Mouse (Mus musculus) heart, embryonic 14.5 days (tissue): ENCODE data around the gene Slc11a2. TPM values are rescaled to one million over a fixed set of nuclear protein-coding genes. Genes with fewer than 3 reads are reported as not detected.
A peak's percentile ranks its signal among the peaks of the same experiment; 100 is the strongest.
"Not testable (repeated sequence)": the region's sequence is repeated elsewhere in the genome, so short reads cannot be mapped to it uniquely, and the experiment has no call there.

Source experiments
- ATAC-seq: fragments of 200-750 bp; cut with Nextera tagmentation; 2 replicates; pipeline ENCODE4 v1.8.0; 2017; ENCODE audit warnings: low read depth, moderate TSS enrichment; ENCODE audit not compliant: insufficient number of reproducible peaks, insufficient read depth, low FRiP score
- H3K27ac ChIP-seq, 2 experiments: fragments of 200-500 bp in 1 of 2; fragments of 300-500 bp in 1 of 2; sonication (generic) in 1 of 2; replicated peaks in 1 of 2; 2 replicates each; pipeline ENCODE4 v1.5.1; 2012 to 2014; ENCODE audit warnings: low read depth in 2 of 2, low read length in 2 of 2, control low read depth in 1 of 2, mild to moderate bottlenecking in 1 of 2, mixed read lengths in 1 of 2; ENCODE audit not compliant: control insufficient read depth in 1 of 2, insufficient read depth in 1 of 2
- H3K27me3 ChIP-seq: fragments of 300-500 bp; sonication (generic); 2 replicates; pipeline ENCODE4 v1.6.1; 2014; ENCODE audit warnings: mild to moderate bottlenecking, low read length, control low read depth; ENCODE audit not compliant: control insufficient read depth, insufficient read depth
- H3K36me3 ChIP-seq: fragments of 300-500 bp; sonication (generic); 2 replicates; pipeline ENCODE4 v1.6.1; 2014; ENCODE audit warnings: mild to moderate bottlenecking, control low read depth, low read length, mixed read lengths; ENCODE audit not compliant: control insufficient read depth, insufficient read depth
- H3K4me1 ChIP-seq, 2 experiments: fragments of 200-500 bp in 1 of 2; fragments of 300-500 bp in 1 of 2; sonication (generic) in 1 of 2; 2 replicates each; pipeline ENCODE4 v1.6.1; 2012 to 2014; ENCODE audit warnings: low read length in 2 of 2, control low read depth in 1 of 2, mixed read lengths in 1 of 2; ENCODE audit not compliant: control insufficient read depth in 2 of 2, insufficient read depth in 2 of 2
- H3K4me2 ChIP-seq: fragments of 300-500 bp; sonication (generic); 2 replicates; pipeline ENCODE4 v1.6.1; 2014; ENCODE audit warnings: mild to moderate bottlenecking, low read length
- H3K4me3 ChIP-seq, 2 experiments: fragments of 200-500 bp in 1 of 2; fragments of 300-500 bp in 1 of 2; sonication (generic) in 1 of 2; 2 replicates each; pipeline ENCODE4 v1.5.1; 2012 to 2014; ENCODE audit warnings: low read length in 2 of 2, mild to moderate bottlenecking in 2 of 2, control low read depth in 1 of 2, low read depth in 1 of 2, moderate library complexity in 1 of 2; ENCODE audit not compliant: control insufficient read depth in 1 of 2, insufficient read depth in 1 of 2
- H3K9ac ChIP-seq: fragments of 300-500 bp; sonication (generic); 2 replicates; pipeline ENCODE4 v1.6.1; 2014; ENCODE audit warnings: mild to moderate bottlenecking, low read length
- H3K9me3 ChIP-seq: fragments of 300-500 bp; sonication (generic); 2 replicates; pipeline ENCODE4 v1.6.1; 2016; ENCODE audit warnings: low read length, control low read depth; ENCODE audit not compliant: control insufficient read depth
- WGBS: fragments of 180-500 bp; shearing (Covaris S2); extraction: QIAGEN DNeasy Blood & Tissue Kit; methylation state at CpG from one replicate; pipeline ENCODE4 v1.1.7; 2014; 5-methylcytosine and 5-hydroxymethylcytosine counted together
- polyA plus RNA-seq: library from polyadenylated mRNA; unstranded; fragments of >200 nt; fragmentation: Nextera tagmentation; extraction: Ambion mirVana; gene quantifications from 2 replicates; pipeline ENCODE4 v1.2.1, GENCODE M21; 2014

Slc11a2 gene
- polyA plus RNA-seq, 1 experiment from 2014 or later = 12.7 TPM

DNA sequence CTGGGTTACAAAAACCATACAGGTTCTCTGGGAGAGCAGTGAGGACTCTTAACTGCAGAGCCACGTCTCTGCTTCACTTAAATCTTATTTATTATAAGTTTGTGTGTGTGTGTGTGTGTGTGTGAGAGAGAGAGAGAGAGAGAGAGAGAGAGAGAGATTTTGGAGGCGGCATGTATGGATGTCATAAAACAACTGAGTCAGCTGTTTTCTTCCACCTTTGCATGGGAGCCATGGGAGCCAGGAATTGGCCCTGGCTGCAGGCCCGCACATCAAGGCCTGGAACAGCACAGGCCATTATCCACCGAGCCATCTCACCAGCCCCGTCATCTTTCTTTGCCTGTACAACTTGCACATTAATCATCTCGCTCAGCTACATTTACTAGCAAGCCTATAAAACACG lies 57.8 kb downstream of the Slc11a2 start:
- Histone ChIP-seq H3K4me3 (no peak overlapping the region), H3K27ac (no peak overlapping the region), H3K4me1 (no peaks in the 10 kb centered on the region), H3K9me3 (peaks cover 9% of the 10 kb centered on the region), H3K4me2 (no peak overlapping the region), H3K9ac (no peak overlapping the region), H3K27me3 (no peaks in the 10 kb centered on the region), H3K36me3 (no peaks in the 10 kb centered on the region)
- 84% methylated on average over 7 of the region's 7 CpGs for WGBS
- ATAC-seq = no peak

DNA sequence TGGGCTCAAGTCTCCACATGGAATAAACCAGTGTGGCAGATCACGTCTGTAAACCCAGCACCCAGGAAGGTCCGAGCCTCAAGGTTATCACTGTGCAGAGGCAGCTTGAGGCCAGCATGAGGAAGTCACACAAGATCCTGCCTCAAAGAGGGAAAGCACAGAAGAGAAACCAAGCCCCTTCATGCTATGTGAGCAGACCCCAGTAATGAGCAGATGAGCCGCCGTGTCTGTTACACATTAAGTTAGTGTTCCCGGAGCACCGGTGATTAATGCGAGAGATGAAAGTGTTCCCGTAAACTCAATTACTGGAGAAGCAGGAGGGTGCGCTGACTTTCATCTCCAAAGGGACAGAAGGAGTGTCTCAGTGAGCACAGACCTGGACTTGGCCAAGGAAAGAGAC lies 58.9 kb downstream of the Slc11a2 start:
- H3K9me3 ChIP-seq, H3K4me1 ChIP-seq, H3K4me2 ChIP-seq, ATAC-seq, H3K36me3 ChIP-seq, H3K27me3 ChIP-seq, H3K27ac ChIP-seq, H3K9ac ChIP-seq, H3K4me3 ChIP-seq: not testable (repeated sequence)
- 84% methylated on average over 8 of the region's 9 CpGs for WGBS

DNA sequence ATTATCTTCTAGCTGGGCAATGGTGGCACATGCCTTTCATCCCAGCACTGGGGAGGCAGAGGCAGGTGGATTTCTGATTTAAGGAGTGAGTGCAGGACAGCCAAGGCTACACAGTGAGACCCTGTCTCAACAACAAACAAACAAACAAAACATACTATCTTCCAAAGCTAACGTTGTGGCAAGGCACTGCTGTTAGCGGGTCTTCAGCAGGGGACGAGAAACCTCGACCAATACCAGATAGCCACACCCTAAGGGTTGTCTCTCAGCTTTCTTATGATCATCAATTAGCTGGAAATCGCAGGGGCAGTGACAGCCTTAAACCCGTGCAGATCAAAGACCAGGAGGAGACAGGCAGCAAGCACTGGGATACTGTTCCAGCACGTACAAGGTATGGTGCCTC lies 60.6 kb downstream of the Slc11a2 start, which contains the start of gene Higd1c:
Gene Higd1c (plus strand): TSS at position 301 of the 400 bp plus-strand sequence.
- H3K4me1 ChIP-seq = no peaks in the 10 kb centered on the region
- H3K27ac ChIP-seq = no peak within 1 kb of the TSS
- no peaks in the 10 kb centered on the region for H3K27me3 ChIP-seq
- H3K9ac ChIP-seq = no peak within 1 kb of the TSS
- H3K36me3 ChIP-seq = no peaks in the 10 kb centered on the region
- no peak for ATAC-seq
- H3K4me3 ChIP-seq = no peak within 1 kb of the TSS
- H3K9me3 ChIP-seq = peaks cover 9% of the 10 kb centered on the region
- no peak within 1 kb of the TSS for H3K4me2 ChIP-seq
- WGBS = 75% methylated on average over 7 of the region's 7 CpGs

DNA sequence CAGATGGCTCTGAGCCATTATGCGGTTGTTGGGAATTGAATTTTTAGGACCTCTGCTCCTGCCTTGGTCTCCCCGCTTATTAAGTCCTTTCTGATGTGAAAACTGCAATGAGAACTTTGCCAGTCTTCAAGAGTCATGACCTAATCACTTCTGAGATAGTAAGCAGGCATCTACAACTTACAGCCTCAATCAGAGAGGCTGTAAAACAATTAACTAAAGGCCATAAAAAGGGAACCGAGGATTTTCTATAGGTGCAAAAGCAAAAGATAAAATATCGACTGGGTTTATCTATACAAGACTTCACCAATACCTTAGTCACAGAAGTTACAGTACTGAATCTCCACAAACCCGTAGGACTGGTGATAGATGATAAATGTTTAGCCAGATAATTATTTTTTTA lies 69.0 kb downstream of the Slc11a2 start:
- Histone ChIP-seq H3K27me3 (no peaks in the 10 kb centered on the region), H3K4me1 (peaks cover 10 to 12% of the 10 kb centered on the region in 2 experiments), H3K4me3 (no peak overlapping the region), H3K4me2 (no peak overlapping the region), H3K9me3 (no peaks in the 10 kb centered on the region), H3K9ac (no peak overlapping the region), H3K27ac (no peak overlapping the region), H3K36me3 (no peaks in the 10 kb centered on the region)
- WGBS = 82% methylated on average over 5 of the region's 5 CpGs
- no peak for ATAC-seq

DNA sequence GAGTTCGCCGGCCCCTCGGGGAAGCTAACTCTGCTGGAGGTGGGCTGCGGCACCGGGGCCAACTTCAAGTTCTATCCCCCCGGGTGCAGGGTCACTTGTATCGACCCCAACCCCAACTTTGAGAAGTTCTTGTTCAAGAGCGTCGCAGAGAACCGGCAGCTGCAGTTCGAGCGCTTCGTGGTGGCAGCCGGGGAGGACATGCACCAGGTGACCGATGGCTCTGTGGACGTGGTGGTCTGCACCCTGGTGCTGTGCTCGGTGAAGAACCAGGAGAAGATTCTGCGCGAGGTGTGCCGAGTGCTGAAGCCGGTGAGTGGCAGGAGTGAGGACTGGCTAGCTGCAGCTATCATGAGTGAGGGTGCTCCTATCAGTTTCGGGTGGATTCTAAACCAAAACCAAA lies 71.5 kb downstream of the Slc11a2 start:
- not testable (repeated sequence) for H3K4me3 ChIP-seq, H3K36me3 ChIP-seq, H3K4me2 ChIP-seq, H3K9me3 ChIP-seq, H3K9ac ChIP-seq, H3K27ac ChIP-seq, ATAC-seq, H3K27me3 ChIP-seq
- peaks cover 13 to 20% of the 10 kb centered on the region in 2 experiments for H3K4me1 ChIP-seq
- 81% methylated on average over 10 of the region's 22 CpGs for WGBS

DNA sequence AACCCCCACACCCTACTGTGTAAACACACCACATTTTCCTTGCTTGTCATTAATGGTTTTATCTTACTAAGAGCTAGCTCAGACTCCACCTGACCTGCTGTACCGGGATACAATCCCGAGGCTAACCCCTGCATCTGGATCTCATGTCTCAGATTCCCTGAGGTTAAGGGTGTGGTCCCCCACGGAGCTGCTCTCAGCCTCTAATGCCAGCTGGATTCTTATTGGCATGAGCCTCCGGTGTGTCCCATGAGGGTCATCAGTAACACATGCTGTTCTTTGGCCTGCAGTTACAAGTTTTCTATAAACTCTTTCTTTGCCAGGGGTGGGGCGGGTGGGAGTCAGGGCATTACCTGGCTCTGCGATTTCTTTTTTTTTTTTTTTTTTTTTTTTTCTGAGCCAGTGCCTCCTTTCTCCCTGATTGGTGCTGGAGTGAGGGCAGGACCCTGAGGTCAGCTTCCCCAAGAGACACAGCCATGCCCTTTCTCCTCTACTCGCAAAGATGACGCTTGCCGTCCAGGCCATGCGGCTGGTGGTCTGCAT lies 72.1 kb downstream of the Slc11a2 start, which contains the start of the genes Methig1 and Mettl7a2:
Gene Methig1 (plus strand): TSS at position 439 of the 540 bp plus-strand sequence.
Gene Mettl7a2 (plus strand): TSS at position 490 of the 540 bp plus-strand sequence.
- Histone ChIP-seq H3K4me2 (no peak within 1 kb of the TSS), H3K27ac (no peak within 1 kb of the TSS), H3K27me3 (no peaks in the 10 kb centered on the region), H3K9ac (no peak within 1 kb of the TSS), H3K36me3 (no peaks in the 10 kb centered on the region), H3K4me3 (no peak within 1 kb of the TSS), H3K9me3 (no peaks in the 10 kb centered on the region), H3K4me1 (peaks cover 13 to 20% of the 10 kb centered on the region in 2 experiments)
- 90% methylated on average over 10 of the region's 10 CpGs for WGBS
- ATAC-seq = no peak

DNA sequence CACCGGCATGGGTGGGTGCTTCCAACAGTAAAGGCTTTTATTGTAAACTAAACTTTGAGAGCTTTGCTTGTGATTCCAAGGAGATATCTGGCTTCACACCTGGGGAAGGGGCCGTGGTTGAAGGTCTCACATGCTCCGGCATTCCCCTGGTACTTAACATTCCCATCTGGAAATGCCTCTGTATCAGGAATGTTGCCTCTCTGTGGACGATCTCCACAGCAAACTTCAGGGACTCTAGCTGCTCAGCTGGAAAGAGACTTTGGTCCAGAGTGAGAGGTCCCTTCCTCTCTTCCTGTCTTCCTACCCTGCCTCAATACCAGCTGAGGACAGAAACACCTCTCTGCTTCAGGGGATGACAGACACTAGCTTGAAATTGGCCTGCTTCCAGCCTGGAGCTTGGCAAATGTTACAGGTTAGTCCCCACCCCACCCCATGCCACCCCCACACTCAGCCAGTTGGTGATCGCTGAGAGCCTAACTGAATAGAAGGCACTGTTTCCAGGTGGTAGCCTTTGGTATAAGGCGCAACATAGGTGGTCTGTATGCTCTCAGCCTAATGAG lies 73.3 kb downstream of the Slc11a2 start:
- H3K4me1 ChIP-seq = peaks cover 13 to 20% of the 10 kb centered on the region in 2 experiments
- peak overlapping the region in 1 of 2 experiments; percentile 38; a peak in 2 of 4 replicates for H3K27ac ChIP-seq
- H3K4me2 ChIP-seq = 0 out of 2 replicates have a peak overlapping the region, but pooled peaks have one; percentile 8
- H3K9ac ChIP-seq = no peak overlapping the region
- no peak overlapping the region for H3K4me3 ChIP-seq
- H3K36me3 ChIP-seq = no peaks in the 10 kb centered on the region
- H3K9me3 ChIP-seq = no peaks in the 10 kb centered on the region
- WGBS = 38% methylated on average over 6 of the region's 6 CpGs
- no peak for ATAC-seq
- H3K27me3 ChIP-seq = no peaks in the 10 kb centered on the region
